Mouse (Mus musculus) heart, postnatal 0 days (tissue): ENCODE data around the gene Itpr1. TPM values are rescaled to one million over a fixed set of nuclear protein-coding genes. Genes with fewer than 3 reads are reported as not detected.
A peak's percentile ranks its signal among the peaks of the same experiment; 100 is the strongest.

Source experiments
- ATAC-seq: fragments of 200-750 bp; cut with Nextera tagmentation; 2 replicates; pipeline ENCODE4 v1.8.0; 2017; ENCODE audit warnings: low read depth, moderate number of reproducible peaks, moderate library complexity; ENCODE audit not compliant: insufficient read depth
- DNase-seq: peaks from one replicate; pipeline ENCODE4 v3.0.0-alpha.2; 2016; ENCODE audit warnings: low spot score
- H3K27ac ChIP-seq: fragments of 300-500 bp; sonication (generic); 2 replicates; pipeline ENCODE4 v1.5.1; 2014; ENCODE audit warnings: low read depth, mild to moderate bottlenecking
- H3K27me3 ChIP-seq: fragments of 300-500 bp; sonication (generic); 2 replicates; pipeline ENCODE4 v1.6.1; 2014; ENCODE audit warnings: low read length, mixed read lengths; ENCODE audit not compliant: control insufficient read depth, insufficient read depth
- H3K36me3 ChIP-seq: fragments of 300-500 bp; sonication (generic); replicated peaks from 2 replicates; pipeline ENCODE4 v1.6.1; 2014; ENCODE audit warnings: low read length, mixed read lengths; ENCODE audit not compliant: control insufficient read depth, insufficient read depth
- H3K4me1 ChIP-seq: fragments of 300-500 bp; sonication (generic); 2 replicates; pipeline ENCODE4 v1.6.1; 2014; ENCODE audit warnings: antibody characterized with exemption; ENCODE audit not compliant: control insufficient read depth, insufficient read depth
- H3K4me2 ChIP-seq: fragments of 300-500 bp; sonication (generic); 2 replicates; pipeline ENCODE4 v1.6.1; 2014; ENCODE audit warnings: low read depth, mild to moderate bottlenecking, low read length, moderate library complexity
- H3K4me3 ChIP-seq: fragments of 300-500 bp; sonication (generic); 2 replicates; pipeline ENCODE4 v1.5.1; 2014; ENCODE audit warnings: low read depth, low read length
- H3K9ac ChIP-seq: fragments of 300-500 bp; sonication (generic); replicated peaks from 2 replicates; pipeline ENCODE4 v1.6.1; 2014; ENCODE audit warnings: low read depth, low read length, mixed read lengths
- H3K9me3 ChIP-seq: fragments of 300-500 bp; sonication (generic); replicated peaks from 2 replicates; pipeline ENCODE4 v1.6.1; 2016; ENCODE audit warnings: low read length; ENCODE audit not compliant: control insufficient read depth
- CTCF ChIP-seq: IDR thresholded peaks from 2 replicates; pipeline ENCODE4 v1.5.1; 2016; ENCODE audit warnings: antibody characterized with exemption, control low read depth, low read depth
- EP300 ChIP-seq: IDR thresholded peaks from 2 replicates; pipeline ENCODE4 v1.6.1; 2016; ENCODE audit warnings: antibody characterized with exemption, low read depth
- WGBS: fragments of 180-500 bp; shearing (Covaris S2); extraction: QIAGEN DNeasy Blood & Tissue Kit; methylation state at CpG from one replicate; pipeline ENCODE4 v1.1.7; 2014; 5-methylcytosine and 5-hydroxymethylcytosine counted together
- polyA plus RNA-seq: library from polyadenylated mRNA; unstranded; fragments of >200 nt; fragmentation: Nextera tagmentation; extraction: Ambion mirVana; gene quantifications from 2 replicates; pipeline ENCODE4 v1.2.1, GENCODE M21; 2015
- total RNA-seq: library from RNA; depleted of rRNA; stranded (reverse); fragments of >200 nt; gene quantifications from 2 replicates; pipeline ENCODE4 v1.2.3, GENCODE M21; 2014; ENCODE audit warnings: low replicate concordance

The Itpr1 gene
- total and polyA plus RNA-seq, 2 experiments from 2014 or later, result 7.1 to 22.2 TPM

- 88% methylated on average over 4 of the region's 4 CpGs for WGBS
- Histone ChIP-seq H3K27ac (no peak overlapping the region), H3K36me3 (peaks cover 89% of the 10 kb centered on the region), H3K4me3 (no peak overlapping the region), H3K4me1 (no peaks in the 10 kb centered on the region), H3K27me3 (no peaks in the 10 kb centered on the region), H3K9ac (no peak overlapping the region), H3K9me3 (no peaks in the 10 kb centered on the region), H3K4me2 (no peak overlapping the region)
- no peak for DNase-seq
- no peak for ATAC-seq
- TF ChIP-seq CTCF, result no peak
- no peak for TF ChIP-seq EP300
Observed at GRCm38 (mm10) chr6:108415847-108416246, 203.0 kb downstream of the Itpr1 start.

GRCm38 (mm10) chr6:108417508-108417907 lies 204.6 kb downstream of the Itpr1 start:
- peaks cover 87% of the 10 kb centered on the region for H3K36me3 ChIP-seq
- H3K4me1 ChIP-seq, result no peaks in the 10 kb centered on the region
- H3K9me3 ChIP-seq, result no peaks in the 10 kb centered on the region
- no peak overlapping the region for H3K4me3 ChIP-seq
- DNase-seq, result peak; percentile 68
- TF ChIP-seq CTCF, result peak; percentile 94
- no peak for TF ChIP-seq EP300
- H3K4me2 ChIP-seq, result no peak overlapping the region
- no peaks in the 10 kb centered on the region for H3K27me3 ChIP-seq
- ATAC-seq, result peak; percentile 74; the same call in 1 of the 2 replicates
- no peak overlapping the region for H3K27ac ChIP-seq
- H3K9ac ChIP-seq, result no peak overlapping the region
- 24% methylated on average over 8 of the region's 8 CpGs for WGBS

DNA sequence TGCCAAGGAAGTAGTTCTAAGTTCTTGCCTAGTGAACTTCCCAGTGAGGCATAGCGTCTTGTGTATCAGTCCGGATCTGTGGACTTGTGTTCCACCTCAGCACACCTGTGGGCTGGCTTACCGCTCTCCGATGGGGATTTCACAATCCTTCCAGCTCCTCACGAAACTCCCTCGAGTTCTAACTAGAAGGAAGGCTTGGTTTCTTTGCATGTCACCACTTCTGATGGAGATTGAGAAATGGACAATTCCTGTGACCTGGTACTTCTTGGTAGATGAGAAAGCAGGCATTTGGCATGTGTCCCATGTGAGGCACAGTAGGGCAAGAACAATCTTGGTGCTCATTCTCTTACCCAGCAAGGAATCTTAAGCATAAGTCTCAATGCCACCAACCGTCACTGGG lies 205.3 kb downstream of the Itpr1 start:
- Histone ChIP-seq H3K27ac (no peak overlapping the region), H3K4me1 (no peaks in the 10 kb centered on the region), H3K27me3 (no peaks in the 10 kb centered on the region), H3K9me3 (no peaks in the 10 kb centered on the region), H3K4me2 (no peak overlapping the region), H3K9ac (no peak overlapping the region), H3K4me3 (no peak overlapping the region), H3K36me3 (peaks cover 81% of the 10 kb centered on the region)
- no peak for DNase-seq
- WGBS, result 96% methylated on average over 7 of the region's 7 CpGs
- TF ChIP-seq EP300 (no peak), CTCF (no peak)
- no peak for ATAC-seq

DNA sequence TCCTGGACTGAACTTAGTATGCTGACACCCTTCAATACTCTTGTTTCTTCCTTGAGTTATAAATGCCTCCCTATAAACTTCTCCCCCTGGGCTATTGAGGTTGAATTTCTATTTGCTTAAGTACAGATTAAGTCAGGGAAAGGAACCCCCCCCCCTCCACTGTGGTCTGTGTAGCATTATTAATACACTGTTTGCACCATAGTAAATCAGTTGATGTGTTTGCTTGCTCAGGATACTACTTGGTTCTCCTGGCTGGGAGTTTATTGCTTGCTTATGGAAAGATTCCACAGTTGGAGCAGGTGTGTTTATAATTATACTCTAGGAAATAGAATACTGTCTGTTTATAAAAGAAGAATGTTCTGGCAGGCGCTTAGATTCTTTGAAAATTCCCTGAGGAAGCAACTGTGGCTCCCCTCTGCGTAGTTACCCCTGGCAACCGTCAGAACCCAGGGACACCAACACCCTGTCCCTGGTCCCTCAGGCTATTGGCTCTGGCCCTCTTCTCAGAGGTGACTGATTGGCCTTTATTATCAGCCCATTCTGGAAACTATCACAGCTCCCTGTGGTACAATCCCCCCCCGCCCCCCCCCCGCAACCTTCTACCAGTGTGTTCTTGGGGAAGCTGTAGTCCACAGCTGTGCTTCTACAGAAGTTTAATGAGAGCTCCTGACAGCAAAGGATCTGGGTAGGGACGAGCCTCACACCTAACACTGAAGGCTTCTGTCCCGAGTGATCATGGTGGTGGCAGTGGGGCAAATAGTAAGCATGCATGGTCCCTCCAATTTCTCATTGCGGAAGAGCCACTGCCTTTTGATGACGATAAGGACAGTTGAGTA lies 212.1 kb downstream of the Itpr1 start:
- Histone ChIP-seq H3K4me3 (no peak overlapping the region), H3K9me3 (no peaks in the 10 kb centered on the region), H3K9ac (no peak overlapping the region), H3K36me3 (peaks cover 32% of the 10 kb centered on the region), H3K4me1 (no peaks in the 10 kb centered on the region), H3K27me3 (no peaks in the 10 kb centered on the region), H3K4me2 (no peak overlapping the region), H3K27ac (no peak overlapping the region)
- 66% methylated on average over 9 of the region's 9 CpGs for WGBS
- ATAC-seq (no peak), DNase-seq (no peak)
- TF ChIP-seq EP300, result no peak

DNA sequence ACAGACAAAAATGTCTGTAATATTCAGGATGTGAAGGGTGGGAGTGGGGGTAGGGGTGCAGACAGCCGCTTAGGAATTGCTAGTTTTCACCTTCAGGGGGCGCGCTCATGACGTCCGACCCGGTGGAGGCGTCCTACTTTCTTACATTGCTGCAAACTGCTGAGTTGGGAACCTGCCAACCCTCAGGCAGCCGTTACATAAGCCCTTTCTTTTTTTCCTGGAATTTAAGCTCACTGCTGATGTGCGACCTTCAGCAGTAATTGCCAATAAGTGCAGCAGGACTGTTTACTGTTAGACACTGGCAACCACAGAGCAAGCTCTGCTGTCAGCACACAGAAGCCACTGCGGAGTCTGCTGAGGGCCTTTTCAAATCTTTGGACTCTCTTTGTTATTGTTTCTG lies 213.9 kb downstream of the Itpr1 start:
- peak overlapping the region; percentile 70 for H3K27ac ChIP-seq
- DNase-seq (peak; percentile 92), ATAC-seq (peak; percentile 84)
- no peaks in the 10 kb centered on the region for H3K9me3 ChIP-seq
- peaks cover 18% of the 10 kb centered on the region for H3K36me3 ChIP-seq
- H3K4me3 ChIP-seq, result no peak overlapping the region
- no peak overlapping the region for H3K9ac ChIP-seq
- TF ChIP-seq CTCF (peak; percentile 69), EP300 (peak; percentile 93)
- WGBS, result 7% methylated on average over 10 of the region's 10 CpGs
- H3K27me3 ChIP-seq, result no peaks in the 10 kb centered on the region
- no peaks in the 10 kb centered on the region for H3K4me1 ChIP-seq
- peak overlapping the region; percentile 38; the same call in 1 of the 2 replicates for H3K4me2 ChIP-seq

GRCm38 (mm10) chr6:108428383-108428782 lies 215.5 kb downstream of the Itpr1 start:
- no peaks in the 10 kb centered on the region for H3K27me3 ChIP-seq
- no peak overlapping the region for H3K4me2 ChIP-seq
- no peaks in the 10 kb centered on the region for H3K9me3 ChIP-seq
- no peak overlapping the region for H3K4me3 ChIP-seq
- DNase-seq (no peak), ATAC-seq (no peak)
- TF ChIP-seq EP300, result no peak
- TF ChIP-seq CTCF, result no peak
- H3K9ac ChIP-seq, result no peak overlapping the region
- H3K36me3 ChIP-seq, result peaks cover 15% of the 10 kb centered on the region
- 67% methylated on average over 3 of the region's 3 CpGs for WGBS
- H3K4me1 ChIP-seq, result no peaks in the 10 kb centered on the region
- no peak overlapping the region for H3K27ac ChIP-seq
